Mouse (Mus musculus): Measurements from ENCODE around the gene Commd9. TPM values are rescaled to one million over a fixed set of nuclear protein-coding genes. Genes with fewer than 3 reads are reported as not detected.

Commd9 gene
- polyA plus RNA-seq (2015; fragmentation: Nextera tagmentation; extraction: Ambion mirVana), result 54.1 and 58.1 TPM in 2 replicates

DNA sequence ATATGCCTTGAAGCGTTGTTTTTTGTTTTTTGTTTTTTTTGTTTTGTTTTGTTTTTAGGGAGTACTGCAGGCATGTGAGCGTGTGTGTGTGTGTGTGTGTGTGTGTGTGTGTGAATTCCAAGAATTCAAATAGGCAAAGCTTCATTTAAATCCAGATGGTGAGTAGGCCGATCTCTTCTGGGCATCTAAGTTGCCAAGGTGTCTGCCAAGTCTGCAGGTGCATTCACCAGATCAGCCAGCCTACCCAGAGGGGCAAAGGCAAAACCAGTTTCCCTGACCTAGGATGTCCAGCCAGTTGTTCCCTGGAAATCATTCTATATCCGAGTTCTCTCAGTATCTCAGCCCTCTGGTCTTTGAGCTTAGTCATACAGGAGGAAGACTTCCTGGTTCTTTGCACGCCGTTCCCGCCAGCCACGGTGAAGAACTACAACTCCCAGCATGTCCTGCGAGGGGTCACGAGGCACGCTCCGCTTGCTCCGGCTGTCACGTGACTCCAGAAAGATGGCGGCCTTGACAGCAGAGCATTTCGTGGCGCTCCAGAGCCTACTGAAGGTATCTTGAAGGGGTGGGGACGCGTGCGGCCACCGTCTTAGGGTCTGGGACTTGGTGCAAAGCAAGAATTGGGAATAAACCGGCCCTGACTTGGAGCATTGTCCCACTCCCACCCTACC lies at the start of gene Commd9:
Gene Commd9, plus strand, starts transcription at position 480 of the 671 bp plus-strand sequence.
- Histone ChIP-seq H3K4me3 (replicated peaks) (peak within 1 kb of the TSS; percentile 75), H3K27me3 (replicated peaks) (no peaks in the 10 kb centered on the region), H3K4me2 (peak within 1 kb of the TSS; percentile 69), H3K4me1 (0 out of 2 replicates have a peak, but pooled peaks cover 2% of the 10 kb centered on the region), H3K9ac (peak within 1 kb of the TSS; percentile 40; the same call in 1 of the 2 replicates), H3K27ac (no peak within 1 kb of the TSS), H3K36me3 (no peaks in the 10 kb centered on the region), H3K9me3 (no peaks in the 10 kb centered on the region)
- WGBS, result 12% methylated on average over 22 of the region's 22 CpGs
- peak; percentile 96 for ATAC-seq (ENCODE audit: insufficient read depth, low FRiP score, low read depth)

DNA sequence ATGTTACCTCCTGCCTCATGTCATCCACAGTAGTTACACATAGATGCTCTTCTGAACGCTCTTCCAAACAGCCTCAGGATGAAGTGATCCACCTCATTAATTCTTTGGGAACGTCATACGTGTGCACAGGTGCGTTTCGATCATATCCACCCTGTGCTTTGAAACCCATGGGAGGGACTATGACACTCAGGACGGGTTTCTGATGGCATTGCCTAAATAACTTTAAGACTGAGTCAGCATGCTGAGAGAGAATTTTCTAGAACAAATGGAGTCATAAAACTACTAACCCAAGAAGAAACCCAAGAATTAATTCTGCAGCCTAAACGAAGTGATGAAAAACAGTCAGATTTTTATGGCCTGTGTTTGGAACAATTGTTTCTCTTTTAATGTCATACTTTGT lies 43.3 kb upstream of the Commd9 start:
- H3K4me1 ChIP-seq, result no peaks in the 10 kb centered on the region
- no peak overlapping the region for H3K27ac ChIP-seq
- H3K36me3 ChIP-seq, result no peaks in the 10 kb centered on the region
- no peaks in the 10 kb centered on the region for H3K27me3 ChIP-seq (replicated peaks)
- H3K9ac ChIP-seq, result no peak overlapping the region
- H3K9me3 ChIP-seq, result no peaks in the 10 kb centered on the region
- no peak overlapping the region for H3K4me2 ChIP-seq
- ATAC-seq (ENCODE audit: insufficient read depth, low FRiP score, low read depth), result no peak
- no peak overlapping the region for H3K4me3 ChIP-seq (replicated peaks)
- 78% methylated on average over 7 of the region's 7 CpGs for WGBS

DNA sequence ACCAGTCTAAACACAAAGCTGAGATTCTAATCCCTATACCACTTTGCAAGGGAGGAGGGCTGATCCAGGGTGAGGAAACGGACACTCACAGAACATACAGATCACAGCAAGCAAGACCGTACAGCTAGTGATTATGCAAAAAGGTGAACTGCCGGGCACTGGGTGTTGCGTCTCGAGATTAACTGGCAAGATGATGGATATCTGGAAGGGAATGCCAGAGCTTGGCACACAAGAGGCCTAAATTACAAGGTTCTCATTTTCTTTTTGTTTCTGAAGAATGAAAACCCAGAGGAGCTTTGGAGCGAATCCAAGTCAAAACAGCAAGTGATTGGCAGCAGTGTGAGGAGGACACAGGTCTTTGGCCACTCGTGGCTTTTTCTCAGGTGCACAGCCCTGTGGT lies 31.3 kb upstream of the Commd9 start:
- WGBS, result 58% methylated on average over 7 of the region's 7 CpGs

DNA sequence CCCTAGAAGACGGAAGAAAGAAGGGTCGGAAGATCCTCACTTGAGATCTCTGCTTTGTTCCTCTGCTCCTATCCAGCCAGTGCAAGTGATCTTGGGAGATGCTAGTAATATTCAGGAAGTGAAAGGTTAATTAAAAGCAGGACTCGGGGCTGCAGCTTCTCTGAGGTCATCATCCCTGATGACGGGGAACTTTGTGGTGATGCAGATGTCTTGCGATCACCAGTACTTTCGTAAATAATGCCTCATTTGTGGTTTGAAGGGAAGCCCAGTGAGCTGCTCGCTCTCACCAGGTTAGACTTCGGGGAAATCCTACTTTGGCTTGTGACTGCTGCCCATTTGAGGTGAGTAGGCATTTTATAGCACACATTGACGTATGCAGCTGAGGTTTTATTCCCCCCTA lies 29.9 kb upstream of the Commd9 start:
- no peak overlapping the region for H3K4me3 ChIP-seq (replicated peaks)
- no peaks in the 10 kb centered on the region for H3K4me1 ChIP-seq
- H3K9me3 ChIP-seq, result no peaks in the 10 kb centered on the region
- H3K4me2 ChIP-seq, result no peak overlapping the region
- ATAC-seq (ENCODE audit: insufficient read depth, low FRiP score, low read depth), result no peak
- H3K27me3 ChIP-seq (replicated peaks), result no peaks in the 10 kb centered on the region
- 86% methylated on average over 9 of the region's 9 CpGs for WGBS
- H3K36me3 ChIP-seq, result no peaks in the 10 kb centered on the region
- H3K9ac ChIP-seq, result no peak overlapping the region
- no peak overlapping the region for H3K27ac ChIP-seq

More for the DNA sequence above, 31.3 kb upstream of the Commd9 start:
- Histone ChIP-seq H3K4me3 (replicated peaks) (no peak overlapping the region), H3K27ac (no peak overlapping the region), H3K9me3 (no peaks in the 10 kb centered on the region), H3K9ac (no peak overlapping the region), H3K27me3 (replicated peaks) (no peaks in the 10 kb centered on the region), H3K4me2 (no peak overlapping the region), H3K4me1 (no peaks in the 10 kb centered on the region), H3K36me3 (no peaks in the 10 kb centered on the region)
- ATAC-seq (ENCODE audit: insufficient read depth, low FRiP score, low read depth), result no peak

DNA sequence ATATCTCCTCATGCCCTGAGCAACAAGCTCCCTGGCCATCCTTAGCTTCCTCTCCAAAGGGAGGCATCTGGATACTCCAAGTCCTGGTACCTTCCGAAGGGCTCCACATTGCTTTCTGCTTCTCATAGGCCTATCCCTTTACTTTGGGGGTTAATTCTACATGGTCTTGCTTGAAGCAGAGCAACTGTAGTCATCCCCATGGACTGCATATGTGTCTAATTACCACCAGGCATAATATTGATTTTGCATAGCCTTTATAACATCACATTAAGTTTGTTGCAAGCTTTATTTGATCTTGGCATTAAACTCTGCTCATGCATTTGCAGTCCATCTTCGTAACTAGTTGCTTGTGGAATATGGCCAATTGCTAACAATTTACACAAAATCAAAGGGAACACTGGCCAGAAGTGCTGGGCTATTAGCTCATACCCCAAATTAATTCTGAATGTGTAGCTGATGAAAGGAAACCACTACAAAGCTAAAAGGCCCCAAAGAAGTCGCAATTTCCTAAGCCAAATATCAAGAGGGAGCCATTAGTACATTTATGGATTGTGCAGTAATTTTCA lies 25.0 kb upstream of the Commd9 start:
- no peaks in the 10 kb centered on the region for H3K4me1 ChIP-seq
- WGBS, result 89% methylated on average over 3 of the region's 3 CpGs

DNA sequence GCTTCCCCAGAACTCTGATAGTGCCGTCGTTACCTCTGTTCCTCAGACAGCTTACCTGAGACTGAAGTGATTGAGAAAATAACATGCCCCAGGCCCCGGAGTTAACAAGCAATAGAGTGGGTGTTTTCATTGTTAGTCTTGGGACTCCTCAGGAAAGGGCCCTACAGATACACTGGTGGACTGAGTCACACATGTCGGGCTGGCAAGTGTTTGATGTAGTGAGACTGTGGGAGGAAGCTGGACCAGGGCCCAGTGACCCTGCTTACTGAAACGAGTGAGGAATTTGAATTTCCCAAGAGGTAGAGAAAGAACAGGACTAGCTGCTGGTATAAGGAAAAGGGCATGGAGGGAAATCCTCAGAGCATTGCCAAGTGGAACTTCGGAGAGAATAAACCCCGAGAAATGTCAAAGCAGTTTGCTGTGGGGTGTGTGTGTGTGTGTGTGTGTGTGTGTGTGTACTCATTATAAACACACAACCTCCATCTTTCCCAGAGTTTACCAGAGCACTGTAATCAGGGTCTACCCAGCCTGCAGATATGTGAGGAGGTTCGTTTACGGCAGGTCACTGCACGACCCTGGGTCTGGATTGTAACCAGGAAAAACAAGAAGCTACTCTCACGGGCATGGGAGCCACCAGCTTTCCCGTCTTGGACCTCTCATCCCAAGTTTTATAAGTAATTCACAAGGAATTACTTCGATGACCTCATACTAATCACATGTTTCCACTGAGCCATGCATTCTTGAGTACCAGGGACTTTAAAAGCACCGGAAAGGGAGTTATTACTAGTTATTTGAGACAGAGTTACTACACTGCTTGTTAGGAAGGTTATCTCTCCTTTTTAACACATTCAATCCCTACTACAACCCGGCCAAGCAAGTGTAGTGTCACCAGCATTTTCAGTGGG lies 23.6 kb upstream of the Commd9 start:
- Histone ChIP-seq H3K4me3 (replicated peaks) (no peak overlapping the region), H3K9ac (no peak overlapping the region), H3K4me1 (no peaks in the 10 kb centered on the region), H3K4me2 (no peak overlapping the region), H3K27me3 (replicated peaks) (no peaks in the 10 kb centered on the region), H3K36me3 (no peaks in the 10 kb centered on the region), H3K27ac (no peak overlapping the region), H3K9me3 (no peaks in the 10 kb centered on the region)
- 61% methylated on average over 15 of the region's 15 CpGs for WGBS
- ATAC-seq (ENCODE audit: insufficient read depth, low FRiP score, low read depth), result no peak

More for the DNA sequence above, 25.0 kb upstream of the Commd9 start:
- Histone ChIP-seq H3K4me3 (replicated peaks) (no peak overlapping the region), H3K27ac (no peak overlapping the region), H3K4me2 (no peak overlapping the region), H3K9ac (no peak overlapping the region), H3K36me3 (no peaks in the 10 kb centered on the region), H3K9me3 (no peaks in the 10 kb centered on the region), H3K27me3 (replicated peaks) (no peaks in the 10 kb centered on the region)
- ATAC-seq (ENCODE audit: insufficient read depth, low FRiP score, low read depth), result no peak

DNA sequence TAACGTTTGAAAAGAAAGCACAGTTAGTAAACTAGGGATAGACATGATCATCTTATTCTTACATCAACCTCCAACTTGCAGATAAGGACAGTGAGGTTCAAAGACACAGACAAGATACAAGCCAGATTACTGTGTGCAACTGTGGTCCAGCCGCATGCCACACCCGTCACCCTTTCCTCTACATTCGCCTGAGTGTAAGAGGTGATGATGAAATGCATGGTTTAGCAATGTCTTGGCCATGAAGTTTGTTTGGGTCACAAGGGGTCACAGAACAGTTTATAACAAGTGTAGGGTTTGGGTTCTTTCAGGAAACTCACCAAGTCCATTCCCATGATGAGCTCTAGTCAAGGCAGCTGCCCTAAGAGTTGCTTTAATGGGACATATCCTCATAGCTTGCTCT lies 17.4 kb upstream of the Commd9 start:
- Histone ChIP-seq H3K9me3 (no peaks in the 10 kb centered on the region), H3K4me1 (no peaks in the 10 kb centered on the region), H3K4me3 (replicated peaks) (no peak overlapping the region), H3K27ac (no peak overlapping the region), H3K27me3 (replicated peaks) (no peaks in the 10 kb centered on the region), H3K4me2 (no peak overlapping the region), H3K9ac (no peak overlapping the region), H3K36me3 (no peaks in the 10 kb centered on the region)
- 88% methylated on average over 4 of the region's 4 CpGs for WGBS
- no peak for ATAC-seq (ENCODE audit: insufficient read depth, low FRiP score, low read depth)

DNA sequence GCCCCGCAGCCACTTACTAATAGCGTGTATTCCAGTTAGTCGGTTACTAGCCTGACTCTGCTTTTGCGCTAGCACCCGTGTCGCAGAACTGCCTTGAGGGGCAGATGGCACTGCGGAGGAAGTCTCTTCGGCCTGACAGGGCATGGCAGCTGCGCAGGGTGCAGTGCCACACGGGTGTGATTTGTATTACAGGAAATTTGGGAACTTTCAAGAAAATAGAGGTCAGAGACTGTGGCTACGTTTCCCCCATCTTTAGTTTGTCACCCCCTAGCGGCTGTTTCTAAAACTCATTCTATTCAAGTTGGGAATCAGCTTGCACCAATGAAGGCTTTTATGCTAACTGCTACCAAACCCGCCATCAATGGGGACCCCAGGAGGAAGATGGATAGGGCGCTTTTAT lies 14.9 kb upstream of the Commd9 start:
- Histone ChIP-seq H3K9me3 (no peaks in the 10 kb centered on the region), H3K4me3 (replicated peaks) (no peak overlapping the region), H3K4me1 (no peaks in the 10 kb centered on the region), H3K36me3 (no peaks in the 10 kb centered on the region), H3K27ac (no peak overlapping the region), H3K27me3 (replicated peaks) (no peaks in the 10 kb centered on the region; the same call in 1 of the 2 replicates), H3K9ac (no peak overlapping the region), H3K4me2 (peak overlapping the region; percentile 48)
- WGBS, result 31% methylated on average over 14 of the region's 14 CpGs
- ATAC-seq (ENCODE audit: insufficient read depth, low FRiP score, low read depth), result no peak

DNA sequence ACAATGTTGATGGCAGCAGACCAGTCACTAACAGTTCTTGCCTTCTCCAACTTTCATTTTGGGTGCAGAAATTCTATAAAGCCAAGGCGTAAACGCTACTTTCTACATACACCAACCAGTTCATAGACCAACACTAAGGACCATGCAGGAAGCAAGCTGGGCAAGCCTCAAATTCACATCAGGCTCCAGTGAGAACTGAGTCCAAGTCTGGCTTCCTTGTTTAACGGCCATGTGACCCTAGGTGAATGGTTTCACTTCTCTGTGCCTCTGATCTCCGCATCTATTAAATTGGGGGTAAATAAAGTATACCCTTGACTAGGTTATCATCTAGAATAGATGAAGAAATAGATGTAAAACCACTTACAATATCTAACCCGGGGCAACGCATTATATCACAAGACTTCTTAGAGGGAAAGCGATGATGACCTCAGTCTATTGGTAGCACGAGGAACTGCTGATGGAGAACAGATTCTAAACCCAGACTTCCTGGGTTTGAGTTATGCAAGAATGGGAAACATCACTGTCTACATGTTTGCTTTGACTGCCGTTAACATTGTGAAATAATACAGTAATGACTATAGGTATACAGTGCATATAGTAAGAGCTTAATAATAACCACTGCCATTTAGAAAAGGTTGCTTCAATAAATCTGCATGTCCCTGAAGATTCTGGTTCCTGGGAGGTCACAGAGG lies 4.4 kb upstream of the Commd9 start:
- ATAC-seq (ENCODE audit: insufficient read depth, low FRiP score, low read depth), result no peak
- Histone ChIP-seq H3K9ac (no peak overlapping the region), H3K9me3 (no peaks in the 10 kb centered on the region), H3K4me3 (replicated peaks) (no peak overlapping the region), H3K4me2 (no peak overlapping the region), H3K27me3 (replicated peaks) (no peaks in the 10 kb centered on the region), H3K4me1 (0 out of 2 replicates have a peak, but pooled peaks cover 2% of the 10 kb centered on the region), H3K27ac (no peak overlapping the region), H3K36me3 (no peaks in the 10 kb centered on the region)
- 77% methylated on average over 9 of the region's 9 CpGs for WGBS

DNA sequence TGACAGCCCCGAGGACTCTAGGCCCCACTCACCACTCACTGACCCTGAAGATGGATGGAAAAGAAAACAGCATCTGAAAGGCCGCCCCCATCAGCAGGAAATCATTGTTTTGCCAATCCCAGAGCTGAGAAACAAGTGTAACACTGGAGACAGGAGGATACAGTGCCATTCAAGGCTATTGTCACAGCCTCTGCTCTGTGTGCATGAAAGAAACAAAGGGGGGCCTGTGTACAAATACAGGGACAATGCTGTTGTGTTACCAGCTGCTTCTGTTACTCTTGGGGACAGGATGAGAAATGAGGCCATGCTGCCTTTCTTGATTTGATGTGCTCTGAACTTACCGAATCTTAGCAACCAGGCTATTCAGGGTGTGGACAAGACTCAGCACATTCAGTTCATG lies 3.0 kb upstream of the Commd9 start, which contains the start of gene Prr5l:
Gene Prr5l, minus strand, starts transcription at position 30 of the 400 bp plus-strand sequence.
- no peak for ATAC-seq (ENCODE audit: insufficient read depth, low FRiP score, low read depth)
- Histone ChIP-seq H3K27me3 (replicated peaks) (no peaks in the 10 kb centered on the region), H3K27ac (no peak within 1 kb of the TSS), H3K4me3 (replicated peaks) (no peak within 1 kb of the TSS), H3K4me2 (no peak within 1 kb of the TSS), H3K9ac (no peak within 1 kb of the TSS), H3K9me3 (no peaks in the 10 kb centered on the region), H3K4me1 (0 out of 2 replicates have a peak, but pooled peaks cover 2% of the 10 kb centered on the region), H3K36me3 (no peaks in the 10 kb centered on the region)
- 41% methylated on average over 3 of the region's 3 CpGs for WGBS

DNA sequence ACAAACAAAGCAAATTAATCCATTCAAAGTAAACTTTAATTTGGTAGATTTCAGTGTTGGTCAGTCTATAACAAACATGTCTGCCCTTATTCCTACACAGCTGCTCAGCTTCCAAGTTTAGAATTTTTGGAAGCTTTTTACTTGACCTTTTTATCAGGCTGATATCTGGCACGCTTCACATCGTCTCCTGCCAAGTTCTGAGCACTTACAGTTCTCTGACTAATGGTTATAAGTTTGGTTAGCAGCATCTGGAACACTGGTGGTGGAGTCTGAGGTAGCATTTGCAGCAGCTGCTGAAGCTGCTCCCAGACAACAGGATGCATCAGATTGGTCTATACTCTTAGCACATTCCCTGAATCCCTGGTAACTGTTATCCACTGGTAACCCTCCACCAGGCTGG lies 1.8 kb upstream of the Commd9 start:
- H3K27ac ChIP-seq, result no peak overlapping the region
- no peak overlapping the region for H3K4me3 ChIP-seq (replicated peaks)
- no peaks in the 10 kb centered on the region for H3K9me3 ChIP-seq
- ATAC-seq (ENCODE audit: insufficient read depth, low FRiP score, low read depth), result no peak
- H3K4me2 ChIP-seq, result no peak overlapping the region
- no peaks in the 10 kb centered on the region for H3K36me3 ChIP-seq
- 0 out of 2 replicates have a peak, but pooled peaks cover 2% of the 10 kb centered on the region for H3K4me1 ChIP-seq
- no peak overlapping the region for H3K9ac ChIP-seq
- no peaks in the 10 kb centered on the region for H3K27me3 ChIP-seq (replicated peaks)
- 48% methylated on average over 2 of the region's 2 CpGs for WGBS
